Mouse (Mus musculus) neutrophil, adult 59 days (primary cell): ENCODE data around the gene Bcr. TPM values are rescaled to one million over a fixed set of nuclear protein-coding genes. Genes with fewer than 3 reads are reported as not detected.

ENCODE experiments used
- total RNA-seq, 2 experiments: library from RNA; stranded (reverse); gene quantifications; 1 replicate in 1 of 2; 2 replicates in 1 of 2; pipeline ENCODE4 v1.2.4; 2023

Bcr gene
- total RNA-seq = 10 to 100 TPM; 21.6 to 23.2 TPM

DNA sequence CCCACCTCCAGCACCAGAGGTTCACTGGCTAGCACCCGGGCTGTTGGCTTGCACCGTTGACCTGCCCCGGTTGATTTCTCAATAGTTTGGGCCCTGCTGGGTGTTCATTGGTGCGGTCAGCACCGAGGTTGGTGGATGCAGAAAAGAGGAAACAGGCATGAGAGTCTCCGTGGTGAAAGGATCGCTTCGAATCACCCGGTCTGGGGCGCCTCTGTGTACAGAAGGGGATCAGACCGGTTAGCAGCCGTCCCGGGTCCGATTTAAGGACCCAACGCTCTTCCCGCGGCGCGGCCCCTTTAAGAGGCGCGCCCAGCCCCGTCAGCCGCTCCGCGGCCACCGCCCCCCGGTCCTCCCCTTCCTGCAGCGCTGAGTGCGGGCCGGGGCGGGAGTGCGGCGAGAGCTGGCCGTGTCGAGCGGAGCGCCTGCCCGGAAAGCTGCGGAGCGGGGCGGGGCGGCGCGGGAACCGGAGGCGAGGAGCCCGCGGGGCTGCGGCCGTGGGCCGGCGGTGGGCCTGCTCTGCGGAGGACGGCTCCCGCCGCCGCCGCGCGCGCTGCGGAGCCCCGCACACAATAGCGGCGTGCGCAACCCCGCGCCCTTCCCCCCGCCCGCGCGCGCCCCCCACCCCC, at the start of gene Bcr:
Gene Bcr, plus strand, starts transcription at position 376 of the 626 bp plus-strand sequence.

GRCm38 (mm10) chr10:75032395-75032794, 28.0 kb upstream of the Bcr start, which contains the start of gene Rsph14:
TSS of gene Rsph14 (minus strand) at chr10:75032586.

GRCm38 (mm10) chr10:75036883-75037379, 23.5 kb upstream of the Bcr start, which contains the start of gene Rab36:
TSS of gene Rab36 (plus strand) at chr10:75037058.

DNA sequence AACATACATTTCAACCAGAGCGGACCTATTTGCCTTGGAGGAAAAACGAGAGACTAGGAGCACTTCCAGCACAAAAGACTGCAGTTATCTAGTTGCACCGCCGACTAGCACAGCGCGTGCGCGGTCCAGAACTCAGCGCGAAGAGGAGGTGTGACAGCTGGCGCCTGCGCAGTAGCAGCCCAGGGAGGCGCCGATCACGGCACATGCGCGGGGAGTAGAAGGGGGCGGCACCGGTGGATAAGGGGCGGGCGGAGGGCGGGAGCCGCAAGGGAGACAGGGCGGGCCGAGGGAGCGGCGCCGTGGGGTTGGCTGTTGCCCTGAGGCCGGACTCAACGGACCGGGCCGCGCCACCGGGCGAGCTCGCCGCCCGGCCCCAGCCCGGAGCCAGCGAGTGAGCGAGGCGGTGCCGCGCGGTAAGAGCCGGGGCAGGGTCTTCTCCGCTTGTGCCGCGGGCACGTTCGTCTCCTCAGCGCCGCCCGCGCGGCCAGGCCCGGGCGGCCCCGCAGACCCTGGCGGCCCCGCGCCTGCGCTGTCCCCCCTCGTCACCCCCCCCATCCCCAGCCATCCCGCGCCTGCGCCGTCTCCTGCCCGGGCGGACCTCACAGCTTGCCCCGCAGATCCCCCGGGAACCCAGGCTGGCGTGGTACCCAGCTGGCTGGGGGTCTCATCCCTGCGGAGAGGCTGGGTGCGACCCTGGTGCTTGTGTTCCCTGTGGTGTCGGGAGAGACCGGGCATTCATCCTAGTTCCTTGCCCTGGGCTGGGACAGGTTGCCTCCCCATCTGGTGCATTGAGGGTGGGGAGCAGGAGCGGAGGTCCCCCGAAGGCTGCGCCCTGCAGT, 151.6 kb downstream of the Bcr start, which contains the start of gene Specc1l:
Gene Specc1l, plus strand, starts transcription at position 267 of the 839 bp plus-strand sequence.

Other genes with a start within 250 kb of the Bcr start
- gene Gnaz, start 93.4 kb upstream of the Bcr start, total RNA-seq = under 1 TPM; 0.31 to 0.47 TPM
- gene Rsph14, start 28.0 kb upstream of the Bcr start, total RNA-seq = not detected
- 1 to 10 TPM; 3.4 to 5.4 TPM for gene Rab36, start 23.5 kb upstream of the Bcr start, total RNA-seq
- gene Specc1l, start 151.5 kb downstream of the Bcr start, total RNA-seq = 10 to 100 TPM; 16.7 to 20.0 TPM